Mouse (Mus musculus) thymus, adult 2 months (tissue): ENCODE measurements at regions not wholly inside any gene's neighbourhood (a gene's known extent, or its start where the extent isn't known, plus 50 kb on each side); places are given as distances from the start of the nearest gene placed in this dataset.

ENCODE experiments used
- CTCF ChIP-seq: fragments of 200-500 bp; IDR thresholded peaks from 2 replicates; pipeline ENCODE4 v1.5.1; 2012; ENCODE audit warnings: mild to moderate bottlenecking, control low read depth, low read length, moderate library complexity, borderline replicate concordance; ENCODE audit not compliant: control insufficient read depth, poor library complexity, insufficient read depth; ENCODE audit errors: extremely low read depth
- POLR2A ChIP-seq: fragments of 200-500 bp; IDR thresholded peaks from 2 replicates; pipeline ENCODE4 v1.6.1; 2012; ENCODE audit warnings: mild to moderate bottlenecking, low read length, control low read depth, moderate library complexity; ENCODE audit not compliant: control insufficient read depth, poor library complexity, insufficient read depth; ENCODE audit errors: extremely low read depth

- TF ChIP-seq CTCF, result no peak
- TF ChIP-seq POLR2A, result no peak
Measured at GRCm38 (mm10) chr4:142900792-142901191, 312.0 kb downstream of the Prdm2 start.
